Mouse (Mus musculus) liver, embryonic 13.5 days (tissue): ENCODE results near the gene Zc3h12a. TPM values are rescaled to one million over a fixed set of nuclear protein-coding genes. Genes with fewer than 3 reads are reported as not detected.

ENCODE experiments used
- ATAC-seq: fragments of 200-750 bp; cut with Nextera tagmentation; 2 replicates; pipeline ENCODE4 v1.8.0; 2017; ENCODE audit warnings: low read depth, mild to moderate bottlenecking, moderate number of reproducible peaks, moderate library complexity
- DNase-seq: peaks from one replicate; pipeline ENCODE4 v3.0.0; 2022
- H3K27ac ChIP-seq: fragments of 300-500 bp; sonication (generic); 2 replicates; pipeline ENCODE4 v1.5.1; 2015; ENCODE audit warnings: moderate library complexity, mild to moderate bottlenecking, inconsistent platforms
- H3K27me3 ChIP-seq: fragments of 300-500 bp; sonication (generic); 2 replicates; pipeline ENCODE4 v1.6.1; 2015; ENCODE audit warnings: mild to moderate bottlenecking, inconsistent platforms
- H3K36me3 ChIP-seq: fragments of 300-500 bp; sonication (generic); 2 replicates; pipeline ENCODE4 v1.6.1; 2015; ENCODE audit warnings: mild to moderate bottlenecking, inconsistent platforms
- H3K4me1 ChIP-seq: fragments of 300-500 bp; sonication (generic); replicated peaks from 2 replicates; pipeline ENCODE4 v1.6.1; 2015; ENCODE audit warnings: inconsistent platforms
- H3K4me2 ChIP-seq: fragments of 300-500 bp; sonication (generic); 2 replicates; pipeline ENCODE4 v1.6.1; 2015; ENCODE audit warnings: inconsistent platforms, mild to moderate bottlenecking, moderate library complexity
- H3K4me3 ChIP-seq: fragments of 300-500 bp; sonication (generic); replicated peaks from 2 replicates; pipeline ENCODE4 v1.5.1; 2015; ENCODE audit warnings: mild to moderate bottlenecking, inconsistent platforms
- H3K9ac ChIP-seq: fragments of 300-500 bp; sonication (generic); 2 replicates; pipeline ENCODE4 v1.6.1; 2015; ENCODE audit warnings: mild to moderate bottlenecking, inconsistent platforms
- H3K9me3 ChIP-seq: fragments of 300-500 bp; sonication (generic); replicated peaks from 2 replicates; pipeline ENCODE4 v1.6.1; 2016; ENCODE audit warnings: inconsistent platforms
- WGBS: fragments of 180-500 bp; shearing (Covaris S2); methylation state at CpG from one replicate; pipeline ENCODE4 v1.1.7; 2015; ENCODE audit not compliant: insufficient replicate concordance; 5-methylcytosine and 5-hydroxymethylcytosine counted together
- polyA plus RNA-seq: library from polyadenylated mRNA; unstranded; fragments of >200 nt; fragmentation: Nextera tagmentation; extraction: Ambion mirVana; gene quantifications from 2 replicates; pipeline ENCODE4 v1.2.1, GENCODE M21; 2015

Gene Zc3h12a
- polyA plus RNA-seq, 1 experiment from 2014 or later, result 0.36 TPM

- ATAC-seq (no peak), DNase-seq (no peak)
- Histone ChIP-seq H3K27ac (no peak overlapping the region), H3K4me1 (no peaks in the 10 kb centered on the region), H3K9ac (no peak overlapping the region), H3K36me3 (no peaks in the 10 kb centered on the region), H3K4me3 (no peak overlapping the region), H3K9me3 (no peaks in the 10 kb centered on the region), H3K4me2 (no peak overlapping the region), H3K27me3 (peaks cover 5% of the 10 kb centered on the region; the same call in 1 of the 2 replicates)
- 69% methylated on average over 10 of the region's 10 CpGs for WGBS
Measured at GRCm38 (mm10) chr4:125160951-125161331, 33.3 kb upstream of the Zc3h12a start.

- no peak overlapping the region for H3K27ac ChIP-seq
- no peak overlapping the region for H3K9ac ChIP-seq
- DNase-seq (peak; percentile 43), ATAC-seq (no peak)
- no peaks in the 10 kb centered on the region for H3K4me1 ChIP-seq
- no peak overlapping the region for H3K4me3 ChIP-seq
- no peaks in the 10 kb centered on the region for H3K36me3 ChIP-seq
- peaks cover 5% of the 10 kb centered on the region; the same call in 1 of the 2 replicates for H3K27me3 ChIP-seq
- no peaks in the 10 kb centered on the region for H3K9me3 ChIP-seq
- H3K4me2 ChIP-seq, result no peak overlapping the region
- 6% methylated on average over 19 of the region's 19 CpGs for WGBS
Measured at GRCm38 (mm10) chr4:125160320-125160950, 32.8 kb upstream of the Zc3h12a start.

GRCm38 (mm10) chr4:125158581-125159317 lies 31.1 kb upstream of the Zc3h12a start:
- Histone ChIP-seq H3K36me3 (no peaks in the 10 kb centered on the region), H3K9ac (no peak overlapping the region), H3K4me3 (no peak overlapping the region), H3K4me1 (no peaks in the 10 kb centered on the region), H3K27me3 (peaks cover 5% of the 10 kb centered on the region; the same call in 1 of the 2 replicates), H3K9me3 (no peaks in the 10 kb centered on the region), H3K27ac (no peak overlapping the region), H3K4me2 (no peak overlapping the region)
- DNase-seq, result no peak
- 57% methylated on average over 20 of the region's 20 CpGs for WGBS
- no peak for ATAC-seq

- ATAC-seq (no peak), DNase-seq (no peak)
- no peak overlapping the region for H3K9ac ChIP-seq
- no peak overlapping the region for H3K4me3 ChIP-seq
- WGBS, result 59% methylated on average over 2 of the region's 2 CpGs
- H3K4me2 ChIP-seq, result no peak overlapping the region
- H3K27me3 ChIP-seq, result peaks cover 5% of the 10 kb centered on the region; the same call in 1 of the 2 replicates
- no peaks in the 10 kb centered on the region for H3K9me3 ChIP-seq
- H3K4me1 ChIP-seq, result no peaks in the 10 kb centered on the region
- no peaks in the 10 kb centered on the region for H3K36me3 ChIP-seq
- H3K27ac ChIP-seq, result no peak overlapping the region
Measured at GRCm38 (mm10) chr4:125158081-125158480, 30.4 kb upstream of the Zc3h12a start.

- no peak for ATAC-seq
- no peak overlapping the region for H3K4me3 ChIP-seq
- H3K27me3 ChIP-seq, result peaks cover 5% of the 10 kb centered on the region; the same call in 1 of the 2 replicates
- 63% methylated on average over 3 of the region's 3 CpGs for WGBS
- H3K27ac ChIP-seq, result no peak overlapping the region
- no peak for DNase-seq
- H3K4me2 ChIP-seq, result no peak overlapping the region
- H3K36me3 ChIP-seq, result no peaks in the 10 kb centered on the region
- H3K9me3 ChIP-seq, result no peaks in the 10 kb centered on the region
- no peaks in the 10 kb centered on the region for H3K4me1 ChIP-seq
- H3K9ac ChIP-seq, result no peak overlapping the region
Measured at GRCm38 (mm10) chr4:125157322-125157721, 29.7 kb upstream of the Zc3h12a start.

- no peak overlapping the region for H3K4me3 ChIP-seq
- peaks cover 2% of the 10 kb centered on the region; the same call in 1 of the 2 replicates for H3K27me3 ChIP-seq
- no peak overlapping the region for H3K27ac ChIP-seq
- ATAC-seq (no peak), DNase-seq (no peak)
- no peak overlapping the region for H3K4me2 ChIP-seq
- H3K4me1 ChIP-seq, result no peaks in the 10 kb centered on the region
- no peaks in the 10 kb centered on the region for H3K9me3 ChIP-seq
- 68% methylated on average over 5 of the region's 5 CpGs for WGBS
- no peak overlapping the region for H3K9ac ChIP-seq
- no peaks in the 10 kb centered on the region for H3K36me3 ChIP-seq
Measured at GRCm38 (mm10) chr4:125155646-125156045, 28.0 kb upstream of the Zc3h12a start.

- 51% methylated on average over 4 of the region's 4 CpGs for WGBS
- no peak for DNase-seq
- no peak for ATAC-seq
- H3K27ac ChIP-seq, result no peak overlapping the region
- no peaks in the 10 kb centered on the region for H3K27me3 ChIP-seq
- no peaks in the 10 kb centered on the region for H3K36me3 ChIP-seq
- H3K4me1 ChIP-seq, result no peaks in the 10 kb centered on the region
- H3K4me2 ChIP-seq, result no peak overlapping the region
- H3K4me3 ChIP-seq, result no peak overlapping the region
- H3K9me3 ChIP-seq, result no peaks in the 10 kb centered on the region
- no peak overlapping the region for H3K9ac ChIP-seq
Measured at GRCm38 (mm10) chr4:125153659-125154241, 26.1 kb upstream of the Zc3h12a start.

- Histone ChIP-seq H3K4me3 (no peak overlapping the region), H3K4me2 (no peak overlapping the region), H3K27ac (no peak overlapping the region), H3K9me3 (no peaks in the 10 kb centered on the region), H3K9ac (no peak overlapping the region), H3K27me3 (no peaks in the 10 kb centered on the region), H3K4me1 (no peaks in the 10 kb centered on the region), H3K36me3 (no peaks in the 10 kb centered on the region)
- WGBS, result 71% methylated on average over 6 of the region's 6 CpGs
- no peak for DNase-seq
- no peak for ATAC-seq
Measured at GRCm38 (mm10) chr4:125152469-125152868, 24.8 kb upstream of the Zc3h12a start.

- Histone ChIP-seq H3K27ac (no peak overlapping the region), H3K4me3 (no peak overlapping the region), H3K4me1 (no peaks in the 10 kb centered on the region), H3K36me3 (no peaks in the 10 kb centered on the region), H3K9me3 (no peaks in the 10 kb centered on the region), H3K4me2 (no peak overlapping the region), H3K27me3 (peaks cover 9% of the 10 kb centered on the region; the same call in 1 of the 2 replicates), H3K9ac (no peak overlapping the region)
- ATAC-seq (no peak), DNase-seq (no peak)
- WGBS, result 41% methylated on average over 5 of the region's 5 CpGs
Measured at GRCm38 (mm10) chr4:125149460-125149859, 21.8 kb upstream of the Zc3h12a start.

GRCm38 (mm10) chr4:125147970-125148369 lies 20.3 kb upstream of the Zc3h12a start:
- Histone ChIP-seq H3K9me3 (no peaks in the 10 kb centered on the region), H3K4me2 (no peak overlapping the region), H3K36me3 (no peaks in the 10 kb centered on the region), H3K27me3 (peaks cover 10% of the 10 kb centered on the region; the same call in 1 of the 2 replicates), H3K9ac (no peak overlapping the region), H3K4me1 (no peaks in the 10 kb centered on the region), H3K27ac (no peak overlapping the region), H3K4me3 (no peak overlapping the region)
- no peak for ATAC-seq
- 65% methylated on average over 4 of the region's 4 CpGs for WGBS
- no peak for DNase-seq

- Histone ChIP-seq H3K4me3 (no peak overlapping the region), H3K27me3 (peaks cover 10% of the 10 kb centered on the region; the same call in 1 of the 2 replicates), H3K9me3 (no peaks in the 10 kb centered on the region), H3K27ac (no peak overlapping the region), H3K4me2 (no peak overlapping the region), H3K36me3 (no peaks in the 10 kb centered on the region), H3K4me1 (no peaks in the 10 kb centered on the region), H3K9ac (no peak overlapping the region)
- ATAC-seq (no peak), DNase-seq (no peak)
- 8% methylated on average over 10 of the region's 10 CpGs for WGBS
Measured at GRCm38 (mm10) chr4:125145213-125145612, 17.6 kb upstream of the Zc3h12a start.
